ENCODE assay signal across 8 mouse cellular contexts in genomic region chr5:89559118-89559517, GRCm38 (mm10). TPM values are rescaled to one million over a fixed set of nuclear protein-coding genes. Genes with fewer than 3 reads are reported as not detected.
"Had no signal": no experiment of that assay in that cellular context is flagged by ENCODE, and none has a peak within 500 bp of the region (broad histone marks: within the 10 kb centered on the region; RNA-seq: fewer than 3 reads in every experiment).

No protein-coding gene starts in this region.

RNA-seq across cellular contexts. Expression of gene Npffr2, which starts 31.9 kb away (rescaled TPM):
- total RNA-seq: neutrophil, adult 5-6 weeks had no signal
- polyA plus RNA-seq: small intestine, adult 2 months; spleen, adult 2 months; stomach, embryonic 14.5 days; stomach, embryonic 15.5 days; thymus, adult 2 months; thymus, postnatal 0 days; urinary bladder, adult 2 months had no signal
